Mouse (Mus musculus) hindbrain, postnatal 0 days (tissue): Measurements from ENCODE around the gene Exoc2. TPM values are rescaled to one million over a fixed set of nuclear protein-coding genes. Genes with fewer than 3 reads are reported as not detected.

Experiments
- ATAC-seq: fragments of 200-750 bp; cut with Nextera tagmentation; 2 replicates; pipeline ENCODE4 v1.8.0; 2017; ENCODE audit warnings: mild to moderate bottlenecking, moderate TSS enrichment, moderate library complexity
- DNase-seq: peaks from one replicate; pipeline ENCODE4 v3.0.0-alpha.2; 2015; ENCODE audit warnings: low spot score
- H3K27ac ChIP-seq: fragments of 300-500 bp; sonication (generic); 2 replicates; pipeline ENCODE4 v1.5.1; 2014; ENCODE audit warnings: mild to moderate bottlenecking
- H3K27me3 ChIP-seq: fragments of 300-500 bp; sonication (generic); 2 replicates; pipeline ENCODE4 v1.6.1; 2014; ENCODE audit warnings: low read length, mixed read lengths; ENCODE audit not compliant: insufficient read depth
- H3K36me3 ChIP-seq: fragments of 300-500 bp; sonication (generic); 2 replicates; pipeline ENCODE4 v1.6.1; 2014; ENCODE audit warnings: low read length, mixed read lengths; ENCODE audit not compliant: insufficient read depth
- H3K4me1 ChIP-seq: fragments of 300-500 bp; sonication (generic); 2 replicates; pipeline ENCODE4 v1.6.1; 2014; ENCODE audit warnings: antibody characterized with exemption, low read length, mixed read lengths; ENCODE audit not compliant: insufficient read depth
- H3K4me2 ChIP-seq: fragments of 300-500 bp; sonication (generic); 2 replicates; pipeline ENCODE4 v1.6.1; 2014; ENCODE audit warnings: low read depth, mild to moderate bottlenecking, low read length, moderate library complexity, mixed read lengths
- H3K4me3 ChIP-seq: fragments of 300-500 bp; sonication (generic); 2 replicates; pipeline ENCODE4 v1.5.1; 2014; ENCODE audit warnings: low read length
- H3K9ac ChIP-seq: fragments of 300-500 bp; sonication (generic); replicated peaks from 2 replicates; pipeline ENCODE4 v1.6.1; 2014; ENCODE audit warnings: mild to moderate bottlenecking, low read length, moderate library complexity, mixed read lengths
- H3K9me3 ChIP-seq: fragments of 300-500 bp; sonication (generic); 2 replicates; pipeline ENCODE4 v1.6.1; 2016; ENCODE audit warnings: low read length, mixed read lengths
- CTCF ChIP-seq: IDR thresholded peaks from 2 replicates; pipeline ENCODE4 v1.5.1; 2016; ENCODE audit warnings: antibody characterized with exemption, control low read depth, low read depth
- whole genome bisulfite sequencing: fragments of 180-500 bp; shearing (Covaris S2); extraction: QIAGEN DNeasy Blood & Tissue Kit; methylation state at CpG from one replicate; pipeline ENCODE4 v1.1.7; 2014; 5-methylcytosine and 5-hydroxymethylcytosine counted together
- polyA plus RNA-seq: library from polyadenylated mRNA; unstranded; fragments of >200 nt; fragmentation: Nextera tagmentation; extraction: Ambion mirVana; gene quantifications from 2 replicates; pipeline ENCODE4 v1.2.1, GENCODE M21; 2015
- total RNA-seq: library from RNA; depleted of rRNA; stranded (reverse); fragments of >200 nt; gene quantifications from 2 replicates; pipeline ENCODE4 v1.2.3, GENCODE M21; 2014

The Exoc2 gene
- total and polyA plus RNA-seq, 2 experiments from 2014 or later, result 36.5 to 41.7 TPM

DNA sequence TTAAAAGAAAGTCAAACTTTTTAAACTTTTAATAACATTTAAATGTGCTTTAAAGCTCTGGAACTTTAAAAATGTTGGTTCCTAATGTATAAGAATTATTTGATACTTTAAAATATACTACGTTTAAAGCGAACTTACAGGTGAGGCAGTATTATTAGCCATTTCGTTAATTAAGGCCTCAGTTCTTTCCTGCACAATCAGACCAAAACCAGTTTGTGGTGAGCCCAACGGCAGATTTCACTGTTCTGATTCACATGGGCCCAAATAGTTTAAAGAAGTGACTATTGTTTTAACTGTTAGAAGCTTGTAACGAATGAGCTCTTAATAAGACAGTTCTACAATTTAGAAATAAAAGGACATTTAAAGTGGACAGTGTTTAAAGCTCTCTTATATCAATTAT, 93.6 kb downstream of the Exoc2 start:
- DNase-seq (no peak), ATAC-seq (no peak)
- WGBS, result 86% methylated on average over 5 of the region's 5 CpGs
- peaks cover 27% of the 10 kb centered on the region; the same call in 1 of the 2 replicates for H3K36me3 ChIP-seq
- H3K27ac ChIP-seq, result no peak overlapping the region
- TF ChIP-seq CTCF, result no peak
- no peaks in the 10 kb centered on the region for H3K9me3 ChIP-seq
- no peak overlapping the region for H3K9ac ChIP-seq
- no peak overlapping the region for H3K4me2 ChIP-seq
- no peaks in the 10 kb centered on the region for H3K4me1 ChIP-seq
- H3K27me3 ChIP-seq, result no peaks in the 10 kb centered on the region
- no peak overlapping the region for H3K4me3 ChIP-seq

DNA sequence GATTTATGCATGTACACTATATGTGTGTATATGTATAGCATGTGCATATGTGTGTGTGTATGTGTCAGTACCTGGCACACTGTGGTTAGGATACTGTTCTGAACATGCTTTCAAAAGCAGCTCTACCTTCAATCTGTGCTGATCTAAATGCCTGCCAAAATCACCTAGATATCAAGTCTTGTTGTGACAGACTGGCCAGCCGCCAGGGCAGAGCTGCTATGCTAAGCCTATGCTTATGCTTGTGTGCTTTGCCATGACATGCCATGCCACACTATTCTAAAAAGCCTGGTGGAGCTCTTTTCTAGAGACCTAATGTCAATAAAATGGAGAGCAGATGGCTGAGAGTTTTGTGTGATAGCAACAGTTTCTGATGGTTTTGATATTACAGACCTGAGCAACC, 94.0 kb downstream of the Exoc2 start:
- Histone ChIP-seq H3K9me3 (no peaks in the 10 kb centered on the region), H3K27ac (no peak overlapping the region), H3K4me3 (no peak overlapping the region), H3K9ac (no peak overlapping the region), H3K4me2 (no peak overlapping the region), H3K4me1 (no peaks in the 10 kb centered on the region), H3K36me3 (peaks cover 28% of the 10 kb centered on the region; the same call in 1 of the 2 replicates), H3K27me3 (no peaks in the 10 kb centered on the region)
- no peak for TF ChIP-seq CTCF
- peak; percentile 29 for DNase-seq
- 79% methylated on average over 1 of the region's 1 CpGs for WGBS
- no peak for ATAC-seq

DNA sequence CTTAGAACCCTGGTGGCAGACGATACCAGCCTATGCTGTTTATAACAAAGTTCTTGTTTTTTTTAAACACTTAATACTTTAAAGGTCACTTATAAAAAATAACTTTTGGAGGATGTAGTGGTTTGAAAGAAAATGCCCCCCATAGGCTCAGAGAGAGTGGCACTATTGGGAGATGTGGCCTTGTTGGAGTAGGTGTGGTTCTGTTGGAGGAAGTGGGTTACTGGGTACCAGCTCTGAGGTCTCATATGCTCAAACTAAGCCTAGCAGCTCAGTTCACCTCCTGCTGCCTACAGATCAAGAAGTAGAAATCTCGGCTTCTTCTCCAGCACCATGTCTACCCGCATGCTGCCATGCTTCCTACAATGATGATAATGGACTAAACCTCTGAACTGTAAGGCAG, 98.1 kb downstream of the Exoc2 start:
- H3K9me3 ChIP-seq, result no peaks in the 10 kb centered on the region
- H3K27ac ChIP-seq, result no peak overlapping the region
- H3K36me3 ChIP-seq, result peaks cover 40% of the 10 kb centered on the region
- no peak for TF ChIP-seq CTCF
- DNase-seq (no peak), ATAC-seq (no peak)
- no peak overlapping the region for H3K4me3 ChIP-seq
- H3K9ac ChIP-seq, result no peak overlapping the region
- H3K4me2 ChIP-seq, result no peak overlapping the region
- no peaks in the 10 kb centered on the region for H3K4me1 ChIP-seq
- H3K27me3 ChIP-seq, result no peaks in the 10 kb centered on the region
- WGBS, result 94% methylated on average over 3 of the region's 3 CpGs

DNA sequence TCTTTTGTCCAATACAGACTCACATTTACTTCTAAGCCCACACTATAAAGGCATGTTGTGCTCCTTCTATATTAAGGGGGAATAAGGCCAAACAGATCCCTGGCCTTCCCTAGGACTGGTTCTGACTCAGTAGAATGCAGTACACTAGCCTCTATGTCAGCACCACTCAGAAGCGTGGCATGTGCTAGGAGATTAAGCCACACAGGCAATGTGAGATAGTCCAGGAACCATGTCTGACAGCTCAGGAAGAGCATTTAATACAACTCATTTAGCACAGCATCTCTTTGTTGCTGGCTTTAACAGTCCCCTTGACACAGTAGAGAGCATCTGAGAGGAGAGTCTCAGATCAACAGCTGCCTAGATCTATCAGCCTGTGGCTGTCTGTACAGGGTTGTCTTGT, 100.4 kb downstream of the Exoc2 start:
- peaks cover 37% of the 10 kb centered on the region for H3K36me3 ChIP-seq

DNA sequence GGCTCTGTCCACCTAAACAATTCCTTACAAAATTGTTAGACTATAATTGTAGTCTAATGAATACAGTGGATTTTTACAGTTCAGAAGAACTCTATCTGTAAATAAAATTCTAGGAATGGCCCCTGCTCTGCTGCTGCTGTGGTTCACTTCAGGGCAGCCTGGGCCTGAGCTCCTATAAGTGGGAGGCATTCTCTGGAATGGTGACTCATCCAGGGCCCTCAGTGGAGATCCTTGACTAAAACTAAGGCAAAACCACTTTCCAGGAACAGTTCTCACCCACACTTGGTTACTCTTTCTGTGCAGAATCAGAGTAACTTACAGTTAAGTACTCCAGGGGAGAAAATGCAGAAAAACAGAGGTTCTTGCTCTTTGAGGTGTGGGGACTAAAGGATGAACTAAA, 108.4 kb downstream of the Exoc2 start:
- no peaks in the 10 kb centered on the region for H3K27me3 ChIP-seq

More for the DNA sequence above, 100.4 kb downstream of the Exoc2 start:
- Histone ChIP-seq H3K27ac (no peak overlapping the region), H3K4me1 (no peaks in the 10 kb centered on the region), H3K9me3 (no peaks in the 10 kb centered on the region), H3K4me3 (no peak overlapping the region), H3K9ac (no peak overlapping the region), H3K4me2 (no peak overlapping the region), H3K27me3 (no peaks in the 10 kb centered on the region)
- TF ChIP-seq CTCF, result no peak
- ATAC-seq (no peak), DNase-seq (no peak)
- WGBS, result 89% methylated on average over 1 of the region's 1 CpGs

DNA sequence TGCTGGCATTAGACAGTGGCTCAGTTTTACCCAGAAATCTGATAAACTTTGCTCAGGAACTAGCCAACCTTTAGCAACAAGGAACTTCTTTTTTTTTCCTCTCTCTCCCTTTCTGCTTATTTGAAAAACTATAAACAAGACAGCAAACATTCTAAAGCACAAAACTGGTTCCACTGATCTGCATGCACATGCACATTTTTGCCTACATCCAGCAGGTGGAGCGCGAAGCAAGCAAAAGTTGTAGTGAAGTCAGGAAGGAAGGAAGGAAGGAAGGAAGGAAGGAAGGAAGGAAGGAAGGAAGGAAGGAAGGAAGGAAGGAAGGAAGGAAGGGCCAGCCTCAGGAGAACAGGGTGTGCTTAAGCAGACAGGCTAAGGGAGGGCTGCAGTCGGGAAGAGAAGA, 109.9 kb downstream of the Exoc2 start:
- Histone ChIP-seq H3K4me3 (no peak overlapping the region), H3K9ac (no peak overlapping the region), H3K27ac (no peak overlapping the region), H3K27me3 (no peaks in the 10 kb centered on the region), H3K4me1 (no peaks in the 10 kb centered on the region), H3K36me3 (peaks cover 19% of the 10 kb centered on the region; the same call in 1 of the 2 replicates), H3K4me2 (no peak overlapping the region), H3K9me3 (no peaks in the 10 kb centered on the region)
- TF ChIP-seq CTCF, result peak; percentile 54
- DNase-seq (no peak), ATAC-seq (no peak)
- WGBS, result 73% methylated on average over 3 of the region's 3 CpGs

More for the DNA sequence above, 108.4 kb downstream of the Exoc2 start:
- Histone ChIP-seq H3K27ac (no peak overlapping the region), H3K4me1 (no peaks in the 10 kb centered on the region), H3K9me3 (no peaks in the 10 kb centered on the region), H3K9ac (no peak overlapping the region), H3K4me2 (no peak overlapping the region), H3K36me3 (peaks cover 19% of the 10 kb centered on the region; the same call in 1 of the 2 replicates), H3K4me3 (no peak overlapping the region)
- no peak for TF ChIP-seq CTCF
- ATAC-seq (no peak), DNase-seq (no peak)

DNA sequence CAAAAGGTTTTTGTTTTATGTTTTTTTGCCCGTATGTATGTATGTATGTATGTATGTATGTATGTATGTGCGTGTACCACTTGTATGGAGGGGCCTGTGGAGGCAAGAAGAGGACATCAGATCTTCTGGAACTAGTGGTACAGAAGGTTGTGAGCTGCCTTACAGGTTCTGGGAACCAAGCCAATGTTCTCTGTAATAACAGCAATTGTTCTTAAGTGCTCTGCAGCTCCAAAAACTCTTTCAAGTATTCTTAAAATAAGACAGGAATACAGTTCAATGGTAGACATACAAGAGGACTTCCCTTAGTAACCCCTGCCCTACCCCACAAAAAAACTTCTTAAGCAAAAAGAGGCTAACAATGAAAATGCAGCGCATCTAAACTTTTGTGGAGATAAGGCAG, 115.5 kb downstream of the Exoc2 start:
- H3K27ac ChIP-seq, result no peak overlapping the region
- H3K27me3 ChIP-seq, result no peaks in the 10 kb centered on the region
- H3K4me3 ChIP-seq, result no peak overlapping the region
- H3K36me3 ChIP-seq, result peaks cover 11% of the 10 kb centered on the region
- H3K9me3 ChIP-seq, result no peaks in the 10 kb centered on the region
- H3K9ac ChIP-seq, result no peak overlapping the region
- ATAC-seq (no peak), DNase-seq (no peak)
- no peaks in the 10 kb centered on the region for H3K4me1 ChIP-seq
- no peak overlapping the region for H3K4me2 ChIP-seq
- TF ChIP-seq CTCF, result no peak
- whole genome bisulfite sequencing, result 88% methylated on average over 3 of the region's 3 CpGs
